Mouse (Mus musculus) brain, adult 2 months (tissue): ENCODE results near the gene Tlr7.
"Not testable (repeated sequence)": the region's sequence is repeated elsewhere in the genome, so short reads cannot be mapped to it uniquely, and the experiment has no call there.

Experiments used
- DNase-seq: peaks from one replicate; pipeline ENCODE4 v3.0.0; 2011; ENCODE audit warnings: low read depth, low spot score

The Tlr7 gene

GRCm38 (mm10) chrX:167302061-167302460 lies 28.3 kb downstream of the Tlr7 start:
- DNase-seq = not testable (repeated sequence)

- peak; percentile 71 for DNase-seq
Observed at GRCm38 (mm10) chrX:167276953-167277352, 53.4 kb downstream of the Tlr7 start.

- no peak for DNase-seq
Observed at GRCm38 (mm10) chrX:167276551-167276950, 53.8 kb downstream of the Tlr7 start.

GRCm38 (mm10) chrX:167264086-167264485 lies 66.3 kb downstream of the Tlr7 start, which contains the start of gene Tlr8:
Tlr8 (minus strand) TSS chrX:167264329.
- no peak for DNase-seq

- no peak for DNase-seq
Observed at GRCm38 (mm10) chrX:167263530-167263929, 66.8 kb downstream of the Tlr7 start.
